Mouse (Mus musculus) MEL (cell line): Measurements from ENCODE around the gene Smyd3. TPM values are rescaled to one million over a fixed set of nuclear protein-coding genes. Genes with fewer than 3 reads are reported as not detected.

Experiments used
- DNase-seq: peaks from one replicate; pipeline ENCODE4 v3.0.0; 2011; ENCODE audit warnings: low read depth, low spot score
- H3K27ac ChIP-seq: 2 replicates; pipeline ENCODE4 v1.5.1; 2012; ENCODE audit warnings: low read depth, mild to moderate bottlenecking, control low read depth, low read length, moderate library complexity; ENCODE audit not compliant: control insufficient read depth
- H3K27me3 ChIP-seq, 2 experiments: fragments of 150-350 bp in 1 of 2; sonication (generic) in 1 of 2; 2 replicates each; pipeline ENCODE4 v1.6.1; 2012; ENCODE audit warnings: low read length in 2 of 2, mild to moderate bottlenecking in 2 of 2, improper control_type of control experiment in 1 of 2, moderate library complexity in 1 of 2; ENCODE audit not compliant: insufficient read depth in 2 of 2, control insufficient read depth in 1 of 2
- H3K36me3 ChIP-seq, 2 experiments: 2 replicates each; pipeline ENCODE4 v1.6.1; 2012 to 2014; ENCODE audit warnings: low read length in 2 of 2, improper control_type of control experiment in 1 of 2, inconsistent platforms in 1 of 2, mild to moderate bottlenecking in 1 of 2; ENCODE audit not compliant: insufficient read depth in 2 of 2, control insufficient read depth in 1 of 2
- H3K4me1 ChIP-seq, 2 experiments: fragments of 150-350 bp in 1 of 2; sonication (generic) in 1 of 2; 2 replicates each; pipeline ENCODE4 v1.6.1; 2012; ENCODE audit warnings: low read length in 2 of 2, improper control_type of control experiment in 1 of 2, mild to moderate bottlenecking in 1 of 2; ENCODE audit not compliant: insufficient read depth in 2 of 2, control insufficient read depth in 1 of 2
- H3K4me3 ChIP-seq, 2 experiments: fragments of 150-350 bp in 1 of 2; sonication (generic) in 1 of 2; 2 replicates each; pipeline ENCODE4 v1.5.1; 2012; ENCODE audit warnings: low read depth in 2 of 2, low read length in 2 of 2, mild to moderate bottlenecking in 2 of 2, moderate library complexity in 2 of 2, control low read depth in 1 of 2, improper control_type of control experiment in 1 of 2; ENCODE audit not compliant: control insufficient read depth in 1 of 2, insufficient read depth in 1 of 2
- H3K79me2 ChIP-seq: 2 replicates; pipeline ENCODE4 v1.6.1; 2012; ENCODE audit warnings: mild to moderate bottlenecking, low read length, moderate library complexity; ENCODE audit not compliant: control insufficient read depth, poor library complexity, insufficient read depth
- H3K9ac ChIP-seq: 2 replicates; pipeline ENCODE4 v1.6.1; 2012; ENCODE audit warnings: low read depth, mild to moderate bottlenecking, control low read depth, low read length, moderate library complexity; ENCODE audit not compliant: control insufficient read depth, poor library complexity, severe bottlenecking
- H3K9me3 ChIP-seq: fragments of 150-350 bp; sonication (generic); replicated peaks from 2 replicates; pipeline ENCODE4 v1.6.1; 2012; ENCODE audit warnings: mild to moderate bottlenecking, low read length, improper control_type of control experiment, moderate library complexity; ENCODE audit not compliant: insufficient read depth
- CTCF ChIP-seq, 3 experiments: IDR thresholded peaks in 2 of 3; conservative IDR thresholded peaks in 1 of 3; 2 replicates each; pipeline ENCODE4 v1.5.1; 2011 to 2012; ENCODE audit warnings: low read length in 3 of 3, low read depth in 2 of 3, mild to moderate bottlenecking in 2 of 3, improper control_type of control experiment in 1 of 3, inconsistent platforms in 1 of 3, mixed read lengths in 1 of 3, moderate library complexity in 1 of 3; ENCODE audit not compliant: control insufficient read depth in 1 of 3, insufficient read depth in 1 of 3, poor library complexity in 1 of 3, severe bottlenecking in 1 of 3
- E2F4 ChIP-seq: IDR thresholded peaks from 2 replicates; pipeline ENCODE4 v1.6.1; 2011; ENCODE audit warnings: low read depth, low read length, improper control_type of control experiment, borderline replicate concordance
- MAZ ChIP-seq: IDR thresholded peaks from 2 replicates; pipeline ENCODE4 v1.6.1; 2012; ENCODE audit warnings: low read depth, mild to moderate bottlenecking, inconsistent platforms, low read length, improper control_type of control experiment
- MEF2A ChIP-seq: IDR thresholded peaks from 2 replicates; pipeline ENCODE4 v1.6.1; 2014; ENCODE audit warnings: low read depth, mild to moderate bottlenecking, inconsistent platforms, low read length, improper control_type of control experiment; ENCODE audit not compliant: poor library complexity, insufficient replicate concordance, severe bottlenecking; ENCODE audit errors: extremely low read depth
- MXI1 ChIP-seq: IDR thresholded peaks from 2 replicates; pipeline ENCODE4 v1.6.1; 2011; ENCODE audit warnings: mild to moderate bottlenecking, low read depth, low read length, improper control_type of control experiment
- NELFE ChIP-seq: IDR thresholded peaks from 2 replicates; pipeline ENCODE4 v1.6.1; 2011; ENCODE audit warnings: low read depth, low read length, improper control_type of control experiment
- POLR2AphosphoS5 ChIP-seq: IDR thresholded peaks from 2 replicates; pipeline ENCODE4 v1.6.1; 2012; ENCODE audit warnings: low read depth, borderline replicate concordance, mild to moderate bottlenecking, inconsistent platforms, low read length, moderate library complexity, mixed read lengths
- TCF12 ChIP-seq: IDR thresholded peaks from 2 replicates; pipeline ENCODE4 v1.6.1; 2014; ENCODE audit warnings: low read depth, mild to moderate bottlenecking, inconsistent platforms, low read length, improper control_type of control experiment, moderate library complexity
- UBTF ChIP-seq: IDR thresholded peaks from 2 replicates; pipeline ENCODE4 v1.6.1; 2012; ENCODE audit warnings: low read depth, mild to moderate bottlenecking, inconsistent platforms, low read length, improper control_type of control experiment, moderate library complexity, borderline replicate concordance; ENCODE audit not compliant: insufficient read depth
- USF1 ChIP-seq: IDR thresholded peaks from 2 replicates; pipeline ENCODE4 v1.6.1; 2014; ENCODE audit warnings: low read depth, mild to moderate bottlenecking, inconsistent platforms, low read length, improper control_type of control experiment, moderate library complexity
- ZC3H11A ChIP-seq: IDR thresholded peaks from 2 replicates; pipeline ENCODE4 v1.6.1; 2012; ENCODE audit warnings: low read depth, mild to moderate bottlenecking, inconsistent platforms, low read length, improper control_type of control experiment
- polyA plus RNA-seq, 2 experiments: library from polyadenylated mRNA; stranded (reverse) in 1 of 2; unstranded in 1 of 2; fragments of >175 nt in 1 of 2; fragments of >200 nt in 1 of 2; gene quantifications; 2 replicates each; pipeline versions ENCODE4 v1.2.1 to v1.2.4; 2012; ENCODE audit warnings: low replicate concordance in 2 of 2, low read depth in 1 of 2; ENCODE audit not compliant: insufficient read length in 2 of 2, insufficient read depth in 1 of 2, missing spikeins in 1 of 2
- total RNA-seq: library from RNA; depleted of rRNA; stranded (reverse); fragments of 300-350 nt; gene quantifications from 2 replicates; pipeline ENCODE4 v1.2.3, GENCODE M21; 2012

Gene Smyd3
- total and polyA plus RNA-seq, 3 experiments, result 13.3 to 18.2 TPM; not detected in 1

- Histone ChIP-seq H3K27ac (no peak overlapping the region), H3K9me3 (no peaks in the 10 kb centered on the region), H3K27me3 (no peaks in the 10 kb centered on the region), H3K36me3 (peaks cover 0 to 5% of the 10 kb centered on the region in 2 experiments; a peak in 1 of 4 replicates), H3K4me3 (no peak overlapping the region), H3K4me1 (peaks cover 0 to 3% of the 10 kb centered on the region in 2 experiments; a peak in 1 of 4 replicates), H3K79me2 (no peaks in the 10 kb centered on the region), H3K9ac (no peak overlapping the region)
- DNase-seq, result no peak
- TF ChIP-seq NELFE, result no peak
These were observed 84.0 kb downstream of the Smyd3 start for GRCm38 (mm10) chr1:179433828-179434227.

GRCm38 (mm10) chr1:179433355-179433754 is 84.5 kb downstream of the Smyd3 start:
- Histone ChIP-seq H3K4me3 (no peak overlapping the region), H3K9me3 (no peaks in the 10 kb centered on the region)
- TF ChIP-seq USF1, result no peak
- TF ChIP-seq MEF2A, result no peak
- no peak for TF ChIP-seq E2F4
- TF ChIP-seq UBTF, result no peak
- no peak for TF ChIP-seq CTCF (IDR thresholded peaks at IDR 0.05 in 2 of 3, conservative IDR thresholded peaks at IDR 0.05 in 1 of 3; ENCODE audit: control insufficient read depth in 1 of 3, insufficient read depth in 1 of 3, low read depth in 2 of 3, low read length in 3 of 3, poor library complexity in 1 of 3, severe bottlenecking in 1 of 3)
- TF ChIP-seq TCF12, result no peak
- no peak for TF ChIP-seq POLR2AphosphoS5
- TF ChIP-seq MAZ, result no peak

DNA sequence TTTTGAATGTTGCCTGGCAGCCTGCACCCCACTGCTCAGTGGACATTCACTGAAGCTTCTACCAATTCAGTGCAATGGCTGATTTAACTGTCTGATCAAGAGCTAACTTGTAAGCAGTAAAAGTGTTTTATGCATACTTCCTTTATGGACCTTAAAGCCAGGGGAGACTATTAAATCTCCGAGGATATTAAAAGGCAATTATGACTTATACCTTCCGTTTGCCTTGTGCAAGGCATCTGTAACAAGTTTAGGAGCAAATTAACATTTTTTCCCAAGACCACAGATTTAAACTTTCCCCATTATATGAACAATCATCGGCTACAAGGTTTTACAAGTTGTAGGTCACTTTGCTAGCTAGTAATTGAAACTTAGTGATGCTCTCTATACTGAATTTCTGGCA is 87.8 kb downstream of the Smyd3 start:
- H3K27me3 ChIP-seq, result no peaks in the 10 kb centered on the region
- no peaks in the 10 kb centered on the region for H3K9me3 ChIP-seq
- H3K9ac ChIP-seq, result no peak overlapping the region
- TF ChIP-seq ZC3H11A (no peak), MXI1 (no peak)
- H3K4me1 ChIP-seq, result no peaks in the 10 kb centered on the region; a peak in 1 of 4 replicates
- H3K27ac ChIP-seq, result no peak overlapping the region
- no peak for DNase-seq
- no peaks in the 10 kb centered on the region for H3K79me2 ChIP-seq
- peaks cover 0 to 3% of the 10 kb centered on the region in 2 experiments; a peak in 1 of 4 replicates for H3K36me3 ChIP-seq
- no peak overlapping the region for H3K4me3 ChIP-seq

More at GRCm38 (mm10) chr1:179433355-179433754, 84.5 kb downstream of the Smyd3 start:
- Histone ChIP-seq H3K27ac (no peak overlapping the region), H3K4me1 (peaks cover 0 to 3% of the 10 kb centered on the region in 2 experiments; a peak in 1 of 4 replicates), H3K27me3 (no peaks in the 10 kb centered on the region), H3K36me3 (peaks cover 0 to 5% of the 10 kb centered on the region in 2 experiments; a peak in 1 of 4 replicates), H3K79me2 (no peaks in the 10 kb centered on the region), H3K9ac (no peak overlapping the region)
- DNase-seq, result no peak
